Mouse (Mus musculus) hindbrain, embryonic 12.5 days (tissue): ENCODE results near the gene Sgsm2. TPM values are rescaled to one million over a fixed set of nuclear protein-coding genes. Genes with fewer than 3 reads are reported as not detected.
A peak's percentile ranks its signal among the peaks of the same experiment; 100 is the strongest.

Source experiments
- ATAC-seq: fragments of 200-750 bp; cut with Nextera tagmentation; 2 replicates; pipeline ENCODE4 v1.8.0; 2017; ENCODE audit warnings: moderate TSS enrichment; ENCODE audit not compliant: low FRiP score
- H3K27ac ChIP-seq: fragments of 300-500 bp; sonication (generic); 2 replicates; pipeline ENCODE4 v1.5.1; 2016; ENCODE audit warnings: mild to moderate bottlenecking
- H3K27me3 ChIP-seq: fragments of 300-500 bp; sonication (generic); 2 replicates; pipeline ENCODE4 v1.6.1; 2016; ENCODE audit warnings: mild to moderate bottlenecking
- H3K36me3 ChIP-seq: fragments of 300-500 bp; sonication (generic); 2 replicates; pipeline ENCODE4 v1.6.1; 2016; ENCODE audit warnings: mild to moderate bottlenecking
- H3K4me1 ChIP-seq: fragments of 300-500 bp; sonication (generic); 2 replicates; pipeline ENCODE4 v1.6.1; 2016
- H3K4me2 ChIP-seq: fragments of 300-500 bp; sonication (generic); replicated peaks from 2 replicates; pipeline ENCODE4 v1.6.1; 2016; ENCODE audit warnings: mild to moderate bottlenecking
- H3K4me3 ChIP-seq: fragments of 300-500 bp; sonication (generic); 2 replicates; pipeline ENCODE4 v1.5.1; 2016; ENCODE audit warnings: mild to moderate bottlenecking
- H3K9ac ChIP-seq: fragments of 300-500 bp; sonication (generic); 2 replicates; pipeline ENCODE4 v1.6.1; 2016; ENCODE audit warnings: mild to moderate bottlenecking, moderate library complexity
- H3K9me3 ChIP-seq: fragments of 300-500 bp; sonication (generic); replicated peaks from 2 replicates; pipeline ENCODE4 v1.6.1; 2016; ENCODE audit warnings: mild to moderate bottlenecking
- WGBS: fragments of 180-500 bp; shearing (Covaris S2); methylation state at CpG from one replicate; pipeline ENCODE4 v1.1.7; 2016; 5-methylcytosine and 5-hydroxymethylcytosine counted together
- polyA plus RNA-seq: library from polyadenylated mRNA; unstranded; fragments of >200 nt; fragmentation: Nextera tagmentation; extraction: Ambion mirVana; gene quantifications from 2 replicates; pipeline ENCODE4 v1.2.1, GENCODE M21; 2016

Sgsm2 gene
- 15.8 and 16.1 TPM in 2 replicates for polyA plus RNA-seq

- peak within 1 kb of the TSS; percentile 89 for H3K4me2 ChIP-seq
- H3K36me3 ChIP-seq = peaks cover 23% of the 10 kb centered on the region
- no peaks in the 10 kb centered on the region for H3K9me3 ChIP-seq
- peaks cover 21% of the 10 kb centered on the region for H3K4me1 ChIP-seq
- peak within 1 kb of the TSS; percentile 83 for H3K4me3 ChIP-seq
- WGBS = under 1% methylated on average over 67 of the region's 74 CpGs
- peak within 1 kb of the TSS; percentile 93 for H3K27ac ChIP-seq
- no peaks in the 10 kb centered on the region for H3K27me3 ChIP-seq
- ATAC-seq = peak; percentile 83
- peak within 1 kb of the TSS; percentile 84 for H3K9ac ChIP-seq
Measured at GRCm38 (mm10) chr11:74896901-74897677, at the start of gene Sgsm2. Gene Sgsm2, minus strand, starts transcription at chr11:74897060.

- ATAC-seq = no peak
- H3K27me3 ChIP-seq = no peaks in the 10 kb centered on the region
- WGBS = 80% methylated on average over 3 of the region's 3 CpGs
- H3K9me3 ChIP-seq = no peaks in the 10 kb centered on the region
- H3K27ac ChIP-seq = no peak overlapping the region
- H3K9ac ChIP-seq = no peak overlapping the region
- H3K4me2 ChIP-seq = no peak overlapping the region
- no peaks in the 10 kb centered on the region for H3K4me1 ChIP-seq
- no peak overlapping the region for H3K4me3 ChIP-seq
- H3K36me3 ChIP-seq = peaks cover 31% of the 10 kb centered on the region
Measured at GRCm38 (mm10) chr11:74946348-74946747, 49.5 kb upstream of the Sgsm2 start.

DNA sequence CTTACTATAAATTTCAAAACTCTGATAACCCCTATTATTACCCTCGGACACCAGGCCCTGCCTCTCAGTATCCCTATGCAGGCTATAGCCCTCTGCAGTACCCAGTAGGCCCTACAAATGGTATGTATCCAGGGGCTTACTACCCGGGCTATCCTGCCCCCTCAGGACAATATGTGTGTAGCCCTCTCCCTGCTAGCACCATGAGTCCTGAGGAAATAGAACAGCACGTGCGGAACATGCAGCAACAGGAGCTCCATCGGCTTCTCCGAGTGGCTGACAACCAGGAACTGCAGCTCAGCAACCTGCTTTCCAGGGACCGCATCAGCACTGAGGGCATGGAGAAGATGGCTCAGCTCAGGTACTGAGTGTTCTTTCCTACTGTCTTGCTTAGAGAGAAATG is 33.5 kb upstream of the Sgsm2 start:
- Histone ChIP-seq H3K4me3 (no peak overlapping the region), H3K4me2 (no peak overlapping the region), H3K4me1 (peaks cover 14% of the 10 kb centered on the region), H3K9ac (no peak overlapping the region), H3K27me3 (no peaks in the 10 kb centered on the region), H3K9me3 (no peaks in the 10 kb centered on the region), H3K27ac (no peak overlapping the region), H3K36me3 (peaks cover 48% of the 10 kb centered on the region)
- ATAC-seq = no peak
- 92% methylated on average over 7 of the region's 7 CpGs for WGBS

DNA sequence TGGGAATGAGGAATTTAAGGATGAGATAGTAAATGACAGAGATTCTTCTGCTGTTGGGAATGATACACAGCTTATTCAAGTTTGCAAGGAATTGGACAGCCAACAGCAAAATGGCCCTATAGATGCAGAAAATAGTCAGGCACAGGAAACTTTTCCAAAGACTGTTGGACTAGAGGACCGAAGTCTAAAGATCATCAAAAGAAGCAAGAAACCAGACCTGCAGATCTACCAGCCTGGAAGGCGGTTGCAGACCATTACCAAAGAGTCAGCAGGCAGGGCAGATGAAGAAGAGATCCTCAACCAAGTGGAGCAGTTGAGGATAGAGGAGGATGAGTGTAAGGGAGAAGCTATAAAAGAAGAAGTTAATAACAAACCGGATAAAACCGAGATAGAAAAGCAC is 32.3 kb upstream of the Sgsm2 start:
- Histone ChIP-seq H3K27me3 (no peaks in the 10 kb centered on the region), H3K9me3 (no peaks in the 10 kb centered on the region), H3K27ac (no peak overlapping the region), H3K4me1 (peaks cover 21% of the 10 kb centered on the region), H3K9ac (no peak overlapping the region), H3K4me3 (no peak overlapping the region), H3K36me3 (peaks cover 35% of the 10 kb centered on the region), H3K4me2 (no peak overlapping the region)
- WGBS = 77% methylated on average over 4 of the region's 4 CpGs
- no peak for ATAC-seq

- Histone ChIP-seq H3K9me3 (no peaks in the 10 kb centered on the region), H3K4me2 (peak overlapping the region; percentile 79), H3K9ac (no peak overlapping the region), H3K27me3 (no peaks in the 10 kb centered on the region), H3K27ac (no peak overlapping the region), H3K4me1 (peaks cover 22% of the 10 kb centered on the region), H3K36me3 (peaks cover 17% of the 10 kb centered on the region), H3K4me3 (0 out of 2 replicates have a peak overlapping the region, but pooled peaks have one; percentile 72)
- WGBS = 95% methylated on average over 2 of the region's 2 CpGs
- ATAC-seq = no peak
Measured at GRCm38 (mm10) chr11:74927236-74927725, 30.4 kb upstream of the Sgsm2 start.

DNA sequence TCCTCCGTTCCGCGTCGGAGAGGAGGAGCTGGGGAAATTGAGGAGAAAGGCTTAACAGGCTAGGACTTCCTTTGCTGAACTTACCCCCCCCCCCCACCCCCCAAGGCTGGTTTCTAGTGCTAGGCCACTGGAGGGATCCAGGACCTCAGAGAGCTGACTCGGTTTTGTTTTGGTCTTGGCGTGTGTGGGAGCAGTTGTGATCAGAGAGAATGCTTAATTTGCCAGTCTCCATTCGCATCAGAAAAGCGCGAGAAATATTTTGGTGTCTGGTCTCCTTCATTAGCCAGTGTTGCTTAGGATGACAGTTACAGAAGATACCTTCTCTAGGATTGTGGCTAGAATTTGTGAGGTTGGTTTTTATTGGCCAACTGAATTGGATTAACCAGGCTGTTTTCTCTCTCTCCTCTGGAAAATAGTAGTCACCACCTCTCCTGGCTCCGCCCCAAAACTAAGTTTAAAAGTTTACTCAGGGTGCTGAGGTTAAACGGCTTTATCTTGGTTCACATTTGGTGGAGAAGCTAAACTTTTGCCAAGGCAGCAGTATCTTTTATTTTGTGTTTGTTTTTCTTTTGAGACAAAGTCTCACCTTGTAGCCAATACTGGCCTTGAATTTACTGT is 29.6 kb upstream of the Sgsm2 start:
- Histone ChIP-seq H3K27ac (peak overlapping the region; percentile 98), H3K27me3 (no peaks in the 10 kb centered on the region), H3K9me3 (no peaks in the 10 kb centered on the region), H3K4me3 (peak overlapping the region; percentile 72), H3K9ac (peak overlapping the region; percentile 82), H3K4me2 (peak overlapping the region; percentile 79), H3K36me3 (peaks cover 16% of the 10 kb centered on the region), H3K4me1 (peaks cover 22% of the 10 kb centered on the region)
- 7% methylated on average over 11 of the region's 11 CpGs for WGBS
- no peak; the same call in 1 of the 2 replicates for ATAC-seq

DNA sequence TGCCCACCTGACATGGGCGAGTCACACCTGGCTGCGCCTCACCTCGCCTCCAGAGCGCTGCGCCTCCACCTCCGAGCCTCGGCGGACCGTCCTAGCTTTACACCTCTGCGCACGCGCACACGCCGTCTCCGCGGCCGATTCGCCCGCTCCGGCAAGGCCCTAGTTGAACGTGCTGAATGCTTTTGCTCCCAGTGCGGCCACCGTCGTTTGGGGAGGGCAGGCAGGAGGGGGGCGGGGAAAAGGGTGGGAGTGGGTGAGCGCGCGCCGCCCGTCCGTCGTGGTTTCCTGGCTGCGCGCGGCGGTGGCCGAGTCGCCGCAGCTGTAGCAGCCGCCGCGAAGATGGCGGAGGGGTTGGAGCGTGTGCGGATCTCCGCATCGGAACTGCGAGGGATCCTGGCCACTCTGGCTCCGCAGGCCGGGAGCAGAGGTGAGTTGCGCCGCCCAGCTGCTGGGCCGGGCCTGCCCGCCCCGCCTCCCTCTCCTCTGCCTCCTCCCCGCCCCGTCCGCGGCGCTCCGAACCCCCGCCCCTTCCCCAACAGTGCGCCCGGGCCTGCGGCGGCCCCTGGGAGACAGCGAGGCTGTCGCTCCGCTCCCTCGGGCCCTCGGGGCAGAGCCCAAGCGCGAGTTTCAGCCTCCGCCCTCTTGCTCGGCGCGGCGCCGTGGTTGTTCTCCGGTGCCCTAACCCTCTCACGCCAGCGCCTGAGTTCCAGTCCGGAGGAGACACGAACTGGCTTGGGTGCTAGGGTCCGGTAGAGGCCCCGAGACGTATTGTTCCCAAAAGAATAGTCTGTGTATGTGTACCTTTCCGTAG is 28.9 kb upstream of the Sgsm2 start, which contains the start of the genes Smg6 and Srr:
Gene Smg6 (plus strand): TSS at position 247 of the 811 bp plus-strand sequence.
Gene Srr (minus strand): TSS at position 372 of the 811 bp plus-strand sequence.
- peak within 1 kb of the TSS; percentile 72 for H3K4me3 ChIP-seq
- WGBS = under 1% methylated on average over 76 of the region's 88 CpGs
- H3K9me3 ChIP-seq = no peaks in the 10 kb centered on the region
- peaks cover 17% of the 10 kb centered on the region for H3K36me3 ChIP-seq
- peak within 1 kb of the TSS; percentile 82 for H3K9ac ChIP-seq
- ATAC-seq = peak; percentile 96
- peak within 1 kb of the TSS; percentile 98 for H3K27ac ChIP-seq
- H3K27me3 ChIP-seq = no peaks in the 10 kb centered on the region
- H3K4me1 ChIP-seq = peaks cover 22% of the 10 kb centered on the region
- peak within 1 kb of the TSS; percentile 79 for H3K4me2 ChIP-seq

DNA sequence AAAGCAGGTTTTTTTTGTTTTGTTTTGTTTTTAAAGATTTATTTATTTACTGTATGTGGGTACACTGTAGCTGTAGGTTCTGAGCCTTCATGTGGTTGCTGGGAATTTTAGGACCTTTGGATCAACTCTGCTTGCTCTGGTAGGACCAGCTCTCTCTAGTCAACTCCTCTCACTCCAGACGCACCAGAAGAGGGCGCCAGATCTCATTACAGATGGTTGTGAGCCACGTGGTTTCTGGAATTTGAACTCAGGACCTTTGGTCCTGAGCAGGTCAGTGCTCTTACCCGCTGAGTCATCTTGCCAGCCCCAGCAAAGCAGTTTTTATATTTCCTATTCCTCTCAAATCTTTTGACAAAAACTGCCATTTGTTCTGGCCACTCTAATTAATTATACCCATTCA is 27.3 kb upstream of the Sgsm2 start:
- H3K4me3 ChIP-seq = no peak overlapping the region
- no peak overlapping the region for H3K9ac ChIP-seq
- H3K4me1 ChIP-seq = peaks cover 19% of the 10 kb centered on the region
- H3K4me2 ChIP-seq = peak overlapping the region; percentile 79; the same call in 1 of the 2 replicates
- H3K36me3 ChIP-seq = peaks cover 5% of the 10 kb centered on the region
- 51% methylated on average over 4 of the region's 4 CpGs for WGBS
- no peaks in the 10 kb centered on the region for H3K27me3 ChIP-seq
- H3K9me3 ChIP-seq = no peaks in the 10 kb centered on the region
- ATAC-seq = no peak
- H3K27ac ChIP-seq = no peak overlapping the region

DNA sequence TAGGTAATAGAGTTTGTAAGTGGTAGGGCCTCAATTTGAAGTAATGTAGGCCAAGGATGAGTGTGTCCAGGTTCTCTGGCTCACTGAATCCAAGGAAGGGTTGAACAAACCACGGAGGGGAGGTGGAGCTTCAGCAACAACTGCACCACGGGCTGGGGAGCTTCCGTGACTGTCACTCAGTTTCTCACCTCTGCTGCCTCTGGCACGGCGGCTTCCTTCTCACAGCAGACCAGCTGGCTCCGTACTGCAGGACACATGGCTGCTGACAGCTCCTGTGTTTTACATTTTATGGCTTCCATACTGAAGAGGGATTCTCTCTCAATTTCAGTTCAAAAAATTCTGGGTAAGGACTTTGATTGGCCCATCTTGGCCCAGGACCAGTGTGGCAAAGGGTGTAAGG is 22.4 kb upstream of the Sgsm2 start:
- H3K4me3 ChIP-seq = no peak overlapping the region
- peaks cover 17% of the 10 kb centered on the region for H3K36me3 ChIP-seq
- H3K27me3 ChIP-seq = no peaks in the 10 kb centered on the region
- no peak for ATAC-seq
- H3K4me2 ChIP-seq = no peak overlapping the region
- H3K9me3 ChIP-seq = no peaks in the 10 kb centered on the region
- 75% methylated on average over 6 of the region's 6 CpGs for WGBS
- no peak overlapping the region for H3K27ac ChIP-seq
- H3K4me1 ChIP-seq = 0 out of 2 replicates have a peak, but pooled peaks cover 2% of the 10 kb centered on the region
- no peak overlapping the region for H3K9ac ChIP-seq

GRCm38 (mm10) chr11:74912492-74912891 is 15.6 kb upstream of the Sgsm2 start:
- no peak overlapping the region for H3K4me3 ChIP-seq
- no peaks in the 10 kb centered on the region for H3K9me3 ChIP-seq
- no peak overlapping the region for H3K27ac ChIP-seq
- ATAC-seq = no peak
- H3K27me3 ChIP-seq = no peaks in the 10 kb centered on the region
- no peaks in the 10 kb centered on the region for H3K4me1 ChIP-seq
- peaks cover 27% of the 10 kb centered on the region for H3K36me3 ChIP-seq
- no peak overlapping the region for H3K4me2 ChIP-seq
- no peak overlapping the region for H3K9ac ChIP-seq
- 89% methylated on average over 3 of the region's 3 CpGs for WGBS

DNA sequence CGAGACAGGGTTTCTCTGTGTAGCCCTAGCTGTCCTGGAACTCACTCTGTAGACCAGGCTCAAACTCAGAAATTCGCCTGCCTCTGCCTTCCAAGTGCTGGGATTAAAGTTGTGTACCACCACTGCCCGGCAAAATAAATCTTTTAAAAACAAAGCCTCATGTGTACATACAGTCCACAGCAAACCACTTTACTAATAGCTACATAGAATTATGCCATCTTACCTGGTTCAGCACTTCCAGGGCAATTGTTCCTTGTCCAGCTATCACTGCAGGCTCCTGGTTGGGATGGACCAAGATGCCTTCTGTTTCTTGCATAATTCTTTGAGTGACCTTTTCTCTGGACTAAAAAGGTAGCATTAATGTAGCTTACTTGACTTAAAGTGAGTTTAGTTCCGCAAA is 13.1 kb upstream of the Sgsm2 start:
- Histone ChIP-seq H3K4me3 (no peak overlapping the region), H3K4me2 (no peak overlapping the region), H3K4me1 (no peaks in the 10 kb centered on the region), H3K27ac (no peak overlapping the region), H3K27me3 (no peaks in the 10 kb centered on the region), H3K9ac (no peak overlapping the region), H3K9me3 (no peaks in the 10 kb centered on the region), H3K36me3 (peaks cover 52% of the 10 kb centered on the region)
- ATAC-seq = no peak
- 91% methylated on average over 4 of the region's 4 CpGs for WGBS
